Mouse (Mus musculus) kidney, embryonic 15.5 days (tissue): ENCODE measurements around the gene Chadl. TPM values are rescaled to one million over a fixed set of nuclear protein-coding genes. Genes with fewer than 3 reads are reported as not detected.
"Not testable (repeated sequence)": the region's sequence is repeated elsewhere in the genome, so short reads cannot be mapped to it uniquely, and the experiment has no call there.

Source experiments
- ATAC-seq: fragments of 200-750 bp; cut with Nextera tagmentation; replicated peaks from 2 replicates; pipeline ENCODE4 v1.8.0; 2017; ENCODE audit warnings: moderate TSS enrichment; ENCODE audit not compliant: low FRiP score
- H3K27ac ChIP-seq: fragments of 300-500 bp; sonication (generic); 2 replicates; pipeline ENCODE4 v1.5.1; 2015; ENCODE audit warnings: mild to moderate bottlenecking, inconsistent platforms
- H3K27me3 ChIP-seq: fragments of 300-500 bp; sonication (generic); 2 replicates; pipeline ENCODE4 v1.6.1; 2015; ENCODE audit warnings: inconsistent platforms
- H3K36me3 ChIP-seq: fragments of 300-500 bp; sonication (generic); 2 replicates; pipeline ENCODE4 v1.6.1; 2015; ENCODE audit warnings: inconsistent platforms
- H3K4me1 ChIP-seq: fragments of 300-500 bp; sonication (generic); 2 replicates; pipeline ENCODE4 v1.6.1; 2015; ENCODE audit warnings: inconsistent platforms
- H3K4me2 ChIP-seq: fragments of 300-500 bp; sonication (generic); 2 replicates; pipeline ENCODE4 v1.6.1; 2015; ENCODE audit warnings: moderate library complexity, mild to moderate bottlenecking, inconsistent platforms
- H3K4me3 ChIP-seq: fragments of 300-500 bp; sonication (generic); replicated peaks from 2 replicates; pipeline ENCODE4 v1.5.1; 2015; ENCODE audit warnings: mild to moderate bottlenecking, inconsistent platforms
- H3K9ac ChIP-seq: fragments of 300-500 bp; sonication (generic); 2 replicates; pipeline ENCODE4 v1.6.1; 2015; ENCODE audit warnings: mild to moderate bottlenecking, inconsistent platforms
- H3K9me3 ChIP-seq: fragments of 300-500 bp; sonication (generic); replicated peaks from 2 replicates; pipeline ENCODE4 v1.6.1; 2016; ENCODE audit warnings: inconsistent platforms
- WGBS: fragments of 180-500 bp; shearing (Covaris S2); methylation state at CpG from one replicate; pipeline ENCODE4 v1.1.7; 2015; ENCODE audit warnings: mixed read lengths; 5-methylcytosine and 5-hydroxymethylcytosine counted together
- polyA plus RNA-seq: library from polyadenylated mRNA; unstranded; fragments of >200 nt; fragmentation: Nextera tagmentation; extraction: Ambion mirVana; gene quantifications from 2 replicates; pipeline ENCODE4 v1.2.1, GENCODE M21; 2015

Chadl gene
- polyA plus RNA-seq: 5.0 and 5.2 TPM in 2 replicates

- Histone ChIP-seq H3K4me1 (peaks cover 31% of the 10 kb centered on the region), H3K9ac (no peak within 1 kb of the TSS), H3K36me3 (no peaks in the 10 kb centered on the region), H3K4me3 (no peak within 1 kb of the TSS), H3K4me2 (0 out of 2 replicates have a peak within 1 kb of the TSS, but pooled peaks have one; percentile 5), H3K27me3 (peaks cover 46% of the 10 kb centered on the region), H3K9me3 (no peaks in the 10 kb centered on the region), H3K27ac (0 out of 2 replicates have a peak within 1 kb of the TSS, but pooled peaks have one; percentile 2)
- 59% methylated on average over 7 of the region's 7 CpGs for whole genome bisulfite sequencing
- ATAC-seq: no peak
Observed at GRCm38 (mm10) chr15:81697175-81697574, at the start of gene Chadl. Chadl (minus strand) TSS chr15:81697287.

- Histone ChIP-seq H3K4me2 (peak overlapping the region; percentile 84), H3K9me3 (no peaks in the 10 kb centered on the region), H3K27me3 (no peaks in the 10 kb centered on the region), H3K9ac (peak overlapping the region; percentile 97), H3K27ac (peak overlapping the region; percentile 94), H3K4me1 (peaks cover 37% of the 10 kb centered on the region), H3K4me3 (peak overlapping the region; percentile 93), H3K36me3 (no peaks in the 10 kb centered on the region)
- peak; percentile 73 for ATAC-seq
- WGBS: 0% methylated on average over 33 of the region's 33 CpGs
Observed at GRCm38 (mm10) chr15:81745601-81746114, 48.6 kb upstream of the Chadl start.

GRCm38 (mm10) chr15:81744992-81745600 lies 48.0 kb upstream of the Chadl start, which contains the start of the genes Zc3h7b and Rangap1:
Zc3h7b (plus strand) TSS chr15:81745057.
Rangap1 (minus strand) TSS chr15:81745530.
- H3K36me3 ChIP-seq: no peaks in the 10 kb centered on the region
- H3K4me3 ChIP-seq: peak within 1 kb of the TSS; percentile 93
- peaks cover 31% of the 10 kb centered on the region for H3K4me1 ChIP-seq
- H3K9me3 ChIP-seq: no peaks in the 10 kb centered on the region
- ATAC-seq: peak; percentile 81
- peak within 1 kb of the TSS; percentile 84 for H3K4me2 ChIP-seq
- under 1% methylated on average over 63 of the region's 65 CpGs for WGBS
- H3K27ac ChIP-seq: peak within 1 kb of the TSS; percentile 94
- H3K9ac ChIP-seq: peak within 1 kb of the TSS; percentile 97
- H3K27me3 ChIP-seq: no peaks in the 10 kb centered on the region

GRCm38 (mm10) chr15:81742368-81742767 lies 45.3 kb upstream of the Chadl start:
- not testable (repeated sequence) for H3K4me2 ChIP-seq, ATAC-seq

GRCm38 (mm10) chr15:81739924-81740323 lies 42.8 kb upstream of the Chadl start:
- WGBS: 8% methylated on average over 2 of the region's 2 CpGs
- H3K9me3 ChIP-seq: no peaks in the 10 kb centered on the region
- no peak overlapping the region for H3K4me3 ChIP-seq
- no peak overlapping the region for H3K4me2 ChIP-seq
- no peak for ATAC-seq
- H3K27ac ChIP-seq: no peak overlapping the region
- H3K4me1 ChIP-seq: peaks cover 6% of the 10 kb centered on the region
- no peaks in the 10 kb centered on the region for H3K36me3 ChIP-seq
- no peak overlapping the region for H3K9ac ChIP-seq
- H3K27me3 ChIP-seq: no peaks in the 10 kb centered on the region

More at GRCm38 (mm10) chr15:81742368-81742767, 45.3 kb upstream of the Chadl start:
- H3K27ac ChIP-seq, H3K4me3 ChIP-seq, H3K36me3 ChIP-seq, H3K27me3 ChIP-seq, H3K9ac ChIP-seq, H3K9me3 ChIP-seq: not testable (repeated sequence)
- peaks cover 20% of the 10 kb centered on the region for H3K4me1 ChIP-seq
- 26% methylated on average over 2 of the region's 2 CpGs for WGBS

- no peak for ATAC-seq
- H3K4me3 ChIP-seq: no peak overlapping the region
- H3K27me3 ChIP-seq: no peaks in the 10 kb centered on the region
- no peak overlapping the region for H3K9ac ChIP-seq
- no peaks in the 10 kb centered on the region for H3K36me3 ChIP-seq
- peaks cover 3% of the 10 kb centered on the region for H3K4me1 ChIP-seq
- H3K4me2 ChIP-seq: no peak overlapping the region
- H3K27ac ChIP-seq: no peak overlapping the region
- 84% methylated on average over 3 of the region's 3 CpGs for WGBS
- H3K9me3 ChIP-seq: no peaks in the 10 kb centered on the region
Observed at GRCm38 (mm10) chr15:81739296-81739695, 42.2 kb upstream of the Chadl start.

- Histone ChIP-seq H3K27me3 (0 out of 2 replicates have a peak, but pooled peaks cover 3% of the 10 kb centered on the region), H3K27ac (no peak overlapping the region), H3K9ac (no peak overlapping the region), H3K9me3 (no peaks in the 10 kb centered on the region), H3K4me2 (no peak overlapping the region), H3K36me3 (no peaks in the 10 kb centered on the region), H3K4me3 (no peak overlapping the region), H3K4me1 (no peaks in the 10 kb centered on the region)
- no peak for ATAC-seq
- 57% methylated on average over 3 of the region's 3 CpGs for WGBS
Observed at GRCm38 (mm10) chr15:81735075-81735474, 38.0 kb upstream of the Chadl start.

GRCm38 (mm10) chr15:81729792-81730635 lies 32.9 kb upstream of the Chadl start:
- 0 out of 2 replicates have a peak, but pooled peaks cover 3% of the 10 kb centered on the region for H3K27me3 ChIP-seq
- H3K9ac ChIP-seq: peak overlapping the region; percentile 92
- H3K36me3 ChIP-seq: peaks cover 17% of the 10 kb centered on the region
- no peaks in the 10 kb centered on the region for H3K9me3 ChIP-seq
- peak; percentile 99 for ATAC-seq
- H3K4me1 ChIP-seq: peaks cover 31% of the 10 kb centered on the region
- H3K4me3 ChIP-seq: peak overlapping the region; percentile 99
- peak overlapping the region; percentile 90 for H3K4me2 ChIP-seq
- H3K27ac ChIP-seq: peak overlapping the region; percentile 78
- 5% methylated on average over 41 of the region's 41 CpGs for WGBS

GRCm38 (mm10) chr15:81729241-81729791 lies 32.2 kb upstream of the Chadl start:
- H3K4me1 ChIP-seq: peaks cover 31% of the 10 kb centered on the region
- no peaks in the 10 kb centered on the region for H3K9me3 ChIP-seq
- peak overlapping the region; percentile 99 for H3K4me3 ChIP-seq
- peak; percentile 57; the same call in 1 of the 2 replicates for ATAC-seq
- H3K4me2 ChIP-seq: peak overlapping the region; percentile 90
- 0 out of 2 replicates have a peak, but pooled peaks cover 3% of the 10 kb centered on the region for H3K27me3 ChIP-seq
- under 1% methylated on average over 48 of the region's 49 CpGs for WGBS
- H3K9ac ChIP-seq: peak overlapping the region; percentile 92
- H3K36me3 ChIP-seq: peaks cover 22% of the 10 kb centered on the region
- H3K27ac ChIP-seq: peak overlapping the region; percentile 78

GRCm38 (mm10) chr15:81725965-81726364 lies 28.9 kb upstream of the Chadl start:
- H3K36me3 ChIP-seq: peaks cover 55% of the 10 kb centered on the region

GRCm38 (mm10) chr15:81723653-81724052 lies 26.6 kb upstream of the Chadl start:
- Histone ChIP-seq H3K4me3 (no peak overlapping the region), H3K4me1 (peaks cover 25% of the 10 kb centered on the region), H3K4me2 (no peak overlapping the region), H3K36me3 (peaks cover 78% of the 10 kb centered on the region), H3K27me3 (no peaks in the 10 kb centered on the region), H3K9ac (no peak overlapping the region), H3K27ac (no peak overlapping the region), H3K9me3 (no peaks in the 10 kb centered on the region)
- ATAC-seq: no peak
- 90% methylated on average over 11 of the region's 11 CpGs for whole genome bisulfite sequencing

More at GRCm38 (mm10) chr15:81725965-81726364, 28.9 kb upstream of the Chadl start:
- H3K9ac ChIP-seq: no peak overlapping the region
- H3K27me3 ChIP-seq: no peaks in the 10 kb centered on the region
- H3K4me1 ChIP-seq: peaks cover 31% of the 10 kb centered on the region
- 98% methylated on average over 8 of the region's 8 CpGs for WGBS
- H3K4me3 ChIP-seq: no peak overlapping the region
- H3K27ac ChIP-seq: no peak overlapping the region
- H3K4me2 ChIP-seq: no peak overlapping the region
- H3K9me3 ChIP-seq: no peaks in the 10 kb centered on the region
- ATAC-seq: no peak
